Mouse (Mus musculus) brain, embryonic 14.5 days (tissue): ENCODE measurements at regions not wholly inside any gene's neighbourhood (a gene's known extent, or its start where the extent isn't known, plus 50 kb on each side); places are given as distances from the start of the nearest gene placed in this dataset.

Source experiments
- CTCF ChIP-seq: fragments of 200-500 bp; IDR thresholded peaks from 2 replicates; pipeline ENCODE4 v1.5.1; 2012; ENCODE audit warnings: inconsistent platforms, mild to moderate bottlenecking, moderate library complexity, borderline replicate concordance; ENCODE audit not compliant: insufficient read depth, insufficient read length; ENCODE audit errors: extremely low read depth
- POLR2A ChIP-seq: fragments of 200-500 bp; IDR thresholded peaks from 2 replicates; pipeline ENCODE4 v1.6.1; 2012; ENCODE audit warnings: mild to moderate bottlenecking, inconsistent platforms, borderline replicate concordance; ENCODE audit not compliant: poor library complexity, insufficient read depth, insufficient read length, severe bottlenecking; ENCODE audit errors: extremely low read depth

DNA sequence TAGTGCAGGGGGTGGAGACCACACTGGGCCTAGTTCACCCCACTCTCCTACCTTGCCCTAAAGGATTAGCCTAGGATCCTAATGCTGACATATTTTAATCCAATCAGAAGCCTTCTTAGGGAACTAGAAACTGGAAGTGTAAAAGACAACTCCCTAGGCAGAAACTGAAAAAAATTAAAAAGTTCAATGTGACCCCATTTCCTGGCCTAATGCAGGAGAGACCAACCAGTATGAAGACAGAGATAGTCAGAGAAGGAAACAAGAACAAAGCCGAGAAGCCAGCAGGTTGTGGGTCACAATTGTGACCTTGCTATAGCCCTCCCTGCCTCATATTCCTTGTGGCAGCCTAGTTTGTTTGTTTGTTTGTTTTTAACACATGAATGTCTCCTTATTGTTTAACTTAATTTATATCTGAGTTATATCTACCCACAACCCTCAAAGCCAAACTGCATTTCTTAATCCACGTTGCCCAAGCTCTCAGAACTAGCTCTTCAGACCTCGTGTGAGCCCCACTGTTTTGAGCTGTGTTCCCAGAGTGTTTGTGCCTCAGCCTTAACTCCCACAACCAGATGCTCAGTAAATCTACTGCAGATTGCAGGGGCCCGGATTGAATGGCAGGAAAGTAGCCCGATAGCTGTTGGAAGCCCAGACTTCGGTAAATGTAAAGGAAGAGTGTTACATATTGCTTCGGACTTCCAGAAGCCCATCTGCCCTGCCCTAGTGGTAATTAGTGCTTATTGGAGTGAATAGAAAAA is 139.0 kb upstream of the Tbl1xr1 start:
- TF ChIP-seq CTCF (no peak), POLR2A (no peak)
